Mouse (Mus musculus): ENCODE results near the gene Ephb1. TPM values are rescaled to one million over a fixed set of nuclear protein-coding genes. Genes with fewer than 3 reads are reported as not detected.

Ephb1 gene
- polyA plus RNA-seq, 1 experiment = 0.02 TPM

GRCm38 (mm10) chr9:102369141-102369540 is 14.6 kb upstream of the Ephb1 start:
- no peak for TF ChIP-seq MYOD1 (IDR thresholded peaks at IDR 0.05; ENCODE audit: control insufficient read depth, insufficient read length, low read depth)
- no peak for TF ChIP-seq MYOG (IDR thresholded peaks at IDR 0.05; ENCODE audit: control insufficient read depth, extremely low read depth, insufficient read length)
- no peak for TF ChIP-seq CEBPB (IDR thresholded peaks at IDR 0.05; ENCODE audit: low read depth)
- TF ChIP-seq USF1 (IDR thresholded peaks at IDR 0.05; ENCODE audit: low read depth) = no peak
- TF ChIP-seq FOSL1 (IDR thresholded peaks at IDR 0.05; ENCODE audit: insufficient read depth, low read length, poor library complexity, severe bottlenecking) = no peak
- no peak for TF ChIP-seq CTCF (IDR thresholded peaks at IDR 0.05; ENCODE audit: control insufficient read depth, insufficient read depth, insufficient read length)
- no peak for TF ChIP-seq MAX (IDR thresholded peaks at IDR 0.05)
- no peaks in the 10 kb centered on the region for H3K36me3 ChIP-seq (ENCODE audit: control insufficient read depth, insufficient read depth)
- H3K27me3 ChIP-seq (ENCODE audit: control insufficient read depth, insufficient read depth, insufficient read length) = no peaks in the 10 kb centered on the region
- no peak overlapping the region for H3ac ChIP-seq (ENCODE audit: control insufficient read depth, insufficient read length, low read depth)
- no peaks in the 10 kb centered on the region for H3K79me3 ChIP-seq (ENCODE audit: low read depth)
- no peaks in the 10 kb centered on the region for H3K79me2 ChIP-seq (ENCODE audit: control insufficient read depth, insufficient read depth)
- no peak overlapping the region for H3K4me3 ChIP-seq (ENCODE audit: insufficient read depth, poor library complexity, severe bottlenecking)

- no peak for TF ChIP-seq MYOD1 (IDR thresholded peaks at IDR 0.05; ENCODE audit: control insufficient read depth, insufficient read length, low read depth)
- TF ChIP-seq USF1 (IDR thresholded peaks at IDR 0.05; ENCODE audit: low read depth) = no peak
- no peak for TF ChIP-seq CTCF (IDR thresholded peaks at IDR 0.05; ENCODE audit: control insufficient read depth, insufficient read depth, insufficient read length)
- TF ChIP-seq MYOG (IDR thresholded peaks at IDR 0.05; ENCODE audit: control insufficient read depth, extremely low read depth, insufficient read length) = no peak
- TF ChIP-seq CEBPB (IDR thresholded peaks at IDR 0.05; ENCODE audit: low read depth) = no peak
- no peak for TF ChIP-seq MAX (IDR thresholded peaks at IDR 0.05)
- H3K4me3 ChIP-seq (ENCODE audit: insufficient read depth, poor library complexity, severe bottlenecking) = no peak overlapping the region
- no peaks in the 10 kb centered on the region for H3K79me3 ChIP-seq (ENCODE audit: low read depth)
- no peaks in the 10 kb centered on the region for H3K79me2 ChIP-seq (ENCODE audit: control insufficient read depth, insufficient read depth)
- H3ac ChIP-seq (ENCODE audit: control insufficient read depth, insufficient read length, low read depth) = no peak overlapping the region
- H3K36me3 ChIP-seq (ENCODE audit: control insufficient read depth, insufficient read depth) = no peaks in the 10 kb centered on the region
- H3K27me3 ChIP-seq (ENCODE audit: control insufficient read depth, insufficient read depth, insufficient read length) = no peaks in the 10 kb centered on the region
Observed at GRCm38 (mm10) chr9:102367796-102368195, 13.3 kb upstream of the Ephb1 start.

- TF ChIP-seq USF1 (IDR thresholded peaks at IDR 0.05; ENCODE audit: low read depth) = no peak
- TF ChIP-seq MYOG (IDR thresholded peaks at IDR 0.05; ENCODE audit: control insufficient read depth, extremely low read depth, insufficient read length) = no peak
- TF ChIP-seq MAX (IDR thresholded peaks at IDR 0.05) = no peak
- no peak overlapping the region for H3K4me3 ChIP-seq (ENCODE audit: insufficient read depth, poor library complexity, severe bottlenecking)
- H3K79me2 ChIP-seq (ENCODE audit: control insufficient read depth, insufficient read depth) = no peaks in the 10 kb centered on the region
- no peaks in the 10 kb centered on the region for H3K27me3 ChIP-seq (ENCODE audit: control insufficient read depth, insufficient read depth, insufficient read length)
- H3K79me3 ChIP-seq (ENCODE audit: low read depth) = no peaks in the 10 kb centered on the region
- no peaks in the 10 kb centered on the region for H3K36me3 ChIP-seq (ENCODE audit: control insufficient read depth, insufficient read depth)
- no peak overlapping the region for H3ac ChIP-seq (ENCODE audit: control insufficient read depth, insufficient read length, low read depth)
Observed at GRCm38 (mm10) chr9:102365536-102365935, 11.0 kb upstream of the Ephb1 start.

GRCm38 (mm10) chr9:102359311-102359710 is 4.8 kb upstream of the Ephb1 start:
- H3K4me3 ChIP-seq (ENCODE audit: insufficient read depth, poor library complexity, severe bottlenecking) = no peak overlapping the region
- H3K36me3 ChIP-seq (ENCODE audit: control insufficient read depth, insufficient read depth) = no peaks in the 10 kb centered on the region
- peaks cover under 1% of the 10 kb centered on the region for H3K27me3 ChIP-seq (ENCODE audit: control insufficient read depth, insufficient read depth, insufficient read length)
- no peaks in the 10 kb centered on the region for H3K79me3 ChIP-seq (ENCODE audit: low read depth)
- no peak overlapping the region for H3ac ChIP-seq (ENCODE audit: control insufficient read depth, insufficient read length, low read depth)
- no peak for TF ChIP-seq MYOG (IDR thresholded peaks at IDR 0.05; ENCODE audit: control insufficient read depth, extremely low read depth, insufficient read length)
- TF ChIP-seq MAX (IDR thresholded peaks at IDR 0.05) = no peak
- no peak for TF ChIP-seq MYOD1 (IDR thresholded peaks at IDR 0.05; ENCODE audit: control insufficient read depth, insufficient read length, low read depth)
- TF ChIP-seq FOSL1 (IDR thresholded peaks at IDR 0.05; ENCODE audit: insufficient read depth, low read length, poor library complexity, severe bottlenecking) = no peak
- no peak for TF ChIP-seq USF1 (IDR thresholded peaks at IDR 0.05; ENCODE audit: low read depth)
- TF ChIP-seq CTCF (IDR thresholded peaks at IDR 0.05; ENCODE audit: control insufficient read depth, insufficient read depth, insufficient read length) = no peak
- TF ChIP-seq CEBPB (IDR thresholded peaks at IDR 0.05; ENCODE audit: low read depth) = no peak
- no peaks in the 10 kb centered on the region for H3K79me2 ChIP-seq (ENCODE audit: control insufficient read depth, insufficient read depth)

GRCm38 (mm10) chr9:102358711-102359110 is 4.2 kb upstream of the Ephb1 start:
- H3ac ChIP-seq (ENCODE audit: control insufficient read depth, insufficient read length, low read depth) = no peak overlapping the region
- no peaks in the 10 kb centered on the region for H3K79me2 ChIP-seq (ENCODE audit: control insufficient read depth, insufficient read depth)
- no peak overlapping the region for H3K4me3 ChIP-seq (ENCODE audit: insufficient read depth, poor library complexity, severe bottlenecking)
- TF ChIP-seq MYOG (IDR thresholded peaks at IDR 0.05; ENCODE audit: control insufficient read depth, extremely low read depth, insufficient read length) = no peak
- peaks cover 7% of the 10 kb centered on the region for H3K27me3 ChIP-seq (ENCODE audit: control insufficient read depth, insufficient read depth, insufficient read length)
- no peaks in the 10 kb centered on the region for H3K79me3 ChIP-seq (ENCODE audit: low read depth)
- no peaks in the 10 kb centered on the region for H3K36me3 ChIP-seq (ENCODE audit: control insufficient read depth, insufficient read depth)

GRCm38 (mm10) chr9:102358011-102358410 is 3.5 kb upstream of the Ephb1 start:
- no peak for TF ChIP-seq CEBPB (IDR thresholded peaks at IDR 0.05; ENCODE audit: low read depth)
- TF ChIP-seq CTCF (IDR thresholded peaks at IDR 0.05; ENCODE audit: control insufficient read depth, insufficient read depth, insufficient read length) = no peak
- no peak for TF ChIP-seq FOSL1 (IDR thresholded peaks at IDR 0.05; ENCODE audit: insufficient read depth, low read length, poor library complexity, severe bottlenecking)
- TF ChIP-seq MYOD1 (IDR thresholded peaks at IDR 0.05; ENCODE audit: control insufficient read depth, insufficient read length, low read depth) = no peak
- TF ChIP-seq MAX (IDR thresholded peaks at IDR 0.05) = no peak
- TF ChIP-seq MYOG (IDR thresholded peaks at IDR 0.05; ENCODE audit: control insufficient read depth, extremely low read depth, insufficient read length) = no peak
- TF ChIP-seq USF1 (IDR thresholded peaks at IDR 0.05; ENCODE audit: low read depth) = no peak
- H3K79me2 ChIP-seq (ENCODE audit: control insufficient read depth, insufficient read depth) = no peaks in the 10 kb centered on the region

More at GRCm38 (mm10) chr9:102358011-102358410, 3.5 kb upstream of the Ephb1 start:
- no peaks in the 10 kb centered on the region for H3K79me3 ChIP-seq (ENCODE audit: low read depth)
- H3K4me3 ChIP-seq (ENCODE audit: insufficient read depth, poor library complexity, severe bottlenecking) = no peak overlapping the region
- H3K36me3 ChIP-seq (ENCODE audit: control insufficient read depth, insufficient read depth) = no peaks in the 10 kb centered on the region
- peaks cover 14% of the 10 kb centered on the region for H3K27me3 ChIP-seq (ENCODE audit: control insufficient read depth, insufficient read depth, insufficient read length)
- no peak overlapping the region for H3ac ChIP-seq (ENCODE audit: control insufficient read depth, insufficient read length, low read depth)
